Mouse (Mus musculus) heart, adult 2 months (tissue): ENCODE measurements around the gene Ackr3.

Experiments used
- CTCF ChIP-seq: fragments of 200-600 bp; IDR thresholded peaks from 2 replicates; pipeline ENCODE4 v1.8.1; 2022; ENCODE audit warnings: antibody characterized with exemption, mild to moderate bottlenecking, moderate library complexity
- EP300 ChIP-seq: fragments of 200-500 bp; IDR thresholded peaks from 2 replicates; pipeline ENCODE4 v1.6.1; 2011; ENCODE audit warnings: low read depth, low read length, control low read depth; ENCODE audit not compliant: insufficient read depth

- TF ChIP-seq EP300 (no peak), CTCF (no peak)
Observed at GRCm38 (mm10) chr1:90220844-90221243, 17.1 kb downstream of the Ackr3 start.
